In the genomic region with DNA sequence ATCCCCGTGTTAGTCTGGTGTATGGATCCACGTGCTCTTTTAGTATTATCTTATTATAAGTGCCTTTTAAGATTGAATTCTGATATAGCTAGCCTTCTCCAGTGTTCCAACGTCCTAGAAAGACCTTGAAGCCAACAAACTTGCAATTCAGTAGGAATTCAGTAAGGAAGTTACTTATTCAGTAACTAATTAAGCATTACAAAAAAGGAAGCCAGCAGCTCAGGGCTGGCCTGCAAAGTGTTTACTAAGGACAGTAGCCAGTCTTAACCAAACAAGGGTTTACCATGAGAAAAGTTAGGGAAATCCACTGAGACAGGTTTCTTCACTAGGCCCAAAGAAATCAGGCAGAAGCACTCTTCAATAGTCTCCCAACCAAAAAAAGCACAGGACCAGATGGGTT, we compare ENCODE assay signal across 25 mouse cellular contexts. TPM values are rescaled to one million over a fixed set of nuclear protein-coding genes. Genes with fewer than 3 reads are reported as not detected.
A peak's percentile ranks its signal among the peaks of the same experiment; 100 is the strongest.
DNase-seq lines count a peak whose midpoint lies in the region; TF ChIP-seq lines count a peak whose summit lies in the region.
"Not testable (repeated sequence)": the region's sequence is repeated elsewhere in the genome, so short reads cannot be mapped to it uniquely, and the experiment has no call there.
"Had no signal": no experiment of that assay in that cellular context is flagged by ENCODE, and none has a peak within 500 bp of the region (broad histone marks: within the 10 kb centered on the region; RNA-seq: fewer than 3 reads in every experiment).

No protein-coding gene starts in this region.

- TF ChIP-seq POLR2A in kidney, adult 2 months (IDR thresholded peaks at IDR 0.05; ENCODE audit: low read depth, low read length); liver, adult 2 months (IDR thresholded peaks at IDR 0.05; ENCODE audit: extremely low read depth, insufficient read depth, low read length): not testable (repeated sequence)

- not testable (repeated sequence) for H3K79me2 ChIP-seq in liver, adult 2 months (ENCODE audit: control insufficient read depth, insufficient read depth, low read length)

- not testable (repeated sequence) for H3K36me3 ChIP-seq in kidney, adult 2 months (ENCODE audit: control insufficient read depth, insufficient read depth, low read length); liver, adult 2 months (ENCODE audit: control insufficient read depth, insufficient read depth, low read length)

- H3K9ac ChIP-seq in liver, adult 2 months (ENCODE audit: low read depth, low read length) = not testable (repeated sequence)

- H3K4me1 ChIP-seq in kidney, adult 2 months (ENCODE audit: control insufficient read depth, insufficient read depth, low read length); liver, adult 2 months (ENCODE audit: control insufficient read depth, insufficient read depth, low read length): not testable (repeated sequence)

- WGBS in kidney, adult 2 months = 59% methylated on average over 3 of the region's 3 CpGs
- 58% methylated on average over 3 of the region's 3 CpGs for WGBS in liver, adult 2 months

- TF ChIP-seq CTCF in kidney, adult 2 months (conservative IDR thresholded peaks at IDR 0.05; ENCODE audit: insufficient read depth, insufficient read length, low read depth, low read length); liver, adult 2 months (IDR thresholded peaks at IDR 0.05; ENCODE audit: low read depth, low read length): not testable (repeated sequence)

- H3K27me3 ChIP-seq in kidney, adult 2 months (replicated peaks; ENCODE audit: control insufficient read depth, insufficient read depth, low read length); liver, adult 2 months (ENCODE audit: control insufficient read depth, insufficient read depth, low read length): not testable (repeated sequence)

- not testable (repeated sequence) for H3K4me3 ChIP-seq in kidney, adult 2 months (ENCODE audit: insufficient read depth, low read depth, low read length); liver, adult 2 months (ENCODE audit: insufficient read depth, low read depth, low read length)

- DNase-seq in ES-CJ7 (ENCODE audit: low read depth, low spot score) (peak; percentile 1), R1 (ENCODE audit: low read depth, low spot score) (peak; percentile 8), ZHBTc4 (ENCODE audit: low read depth, low spot score) (peak; percentile 30)
- peak; percentile 54 for DNase-seq in kidney, adult 2 months
- DNase-seq in kidney, adult 8-10 months = peak; percentile 1 to 24
- DNase-seq in kidney, adult 9 months = peak; percentile 61
- DNase-seq in liver, adult 2 months (ENCODE audit: extremely low read depth, low read depth, low spot score) = peak; percentile 4

- H3K27ac ChIP-seq in kidney, adult 2 months (ENCODE audit: insufficient read depth, low read depth, low read length); liver, adult 2 months (replicated peaks; ENCODE audit: insufficient read depth, low read depth, low read length): not testable (repeated sequence)

RNA-seq across cellular contexts. Expression of a gene that starts 13.4 kb away (rescaled TPM):
- not detected in 2 replicates for polyA plus RNA-seq in kidney, adult 2 months (2012; rRNA removed)
- not detected in 2 replicates for total RNA-seq in liver, adult 2 months (2014; rRNA removed)
- not detected in 2 replicates for polyA plus RNA-seq in liver, adult 2 months (2012; rRNA removed)
- total RNA-seq: adrenal gland, adult 18-20 months; adrenal gland, adult 2 months; adrenal gland, adult 8-10 months; adrenal gland, postnatal 10 days; adrenal gland, postnatal 14 days; adrenal gland, postnatal 25 days; adrenal gland, postnatal 36 days; adrenal gland, postnatal 4 days; CH12.LX; ES-E14; G1E; MEL had no signal
- polyA plus RNA-seq: activated CD4-positive, CD25-positive, alpha-beta regulatory T cell, adult 4 months; adrenal gland, adult 2 months; brain, embryonic 14.5 days; C2C12; CD4-positive, CD25-positive, alpha-beta regulatory T cell, adult 4 months; cerebellum, adult 2 months; G1E; Patski had no signal

Comparison
In these comparisons a context has a peak if more than half of its experiments do, and no peak if none do; other contexts are left out.
1. DNase-seq: peak in every context shown above with its lines; median percentile 61 in kidney, adult 9 months; 54 in kidney, adult 2 months; 30 in ZHBTc4; 12 in kidney, adult 8-10 months; 8 in R1; 4 in liver, adult 2 months; 1 in ES-CJ7.